Mouse (Mus musculus) forebrain, embryonic 12.5 days (tissue): ENCODE measurements at regions not wholly inside any gene's neighbourhood (a gene's known extent, or its start where the extent isn't known, plus 50 kb on each side); places are given as distances from the start of the nearest gene placed in this dataset.

Experiments
- ATAC-seq: fragments of 200-750 bp; cut with Nextera tagmentation; 2 replicates; pipeline ENCODE4 v1.8.0; 2017; ENCODE audit warnings: moderate TSS enrichment; ENCODE audit not compliant: low FRiP score
- H3K27ac ChIP-seq: fragments of 300-500 bp; sonication (generic); 2 replicates; pipeline ENCODE4 v1.5.1; 2016; ENCODE audit warnings: mild to moderate bottlenecking
- H3K27me3 ChIP-seq: fragments of 300-500 bp; sonication (generic); 2 replicates; pipeline ENCODE4 v1.6.1; 2016; ENCODE audit warnings: mild to moderate bottlenecking
- H3K36me3 ChIP-seq: fragments of 300-500 bp; sonication (generic); replicated peaks from 2 replicates; pipeline ENCODE4 v1.6.1; 2016; ENCODE audit warnings: mild to moderate bottlenecking
- H3K4me1 ChIP-seq: fragments of 300-500 bp; sonication (generic); 2 replicates; pipeline ENCODE4 v1.6.1; 2016
- H3K4me2 ChIP-seq: fragments of 300-500 bp; sonication (generic); 2 replicates; pipeline ENCODE4 v1.6.1; 2016; ENCODE audit warnings: mild to moderate bottlenecking, moderate library complexity
- H3K4me3 ChIP-seq: fragments of 300-500 bp; sonication (generic); replicated peaks from 2 replicates; pipeline ENCODE4 v1.5.1; 2016; ENCODE audit warnings: mild to moderate bottlenecking
- H3K9ac ChIP-seq: fragments of 300-500 bp; sonication (generic); 2 replicates; pipeline ENCODE4 v1.6.1; 2016; ENCODE audit warnings: mild to moderate bottlenecking
- H3K9me3 ChIP-seq: fragments of 300-500 bp; sonication (generic); 2 replicates; pipeline ENCODE4 v1.6.1; 2016
- WGBS: fragments of 180-500 bp; shearing (Covaris S2); methylation state at CpG from one replicate; pipeline ENCODE4 v1.1.7; 2016; 5-methylcytosine and 5-hydroxymethylcytosine counted together

GRCm38 (mm10) chr2:33996331-33996730 is 108.6 kb upstream of the Mvb12b start:
- no peaks in the 10 kb centered on the region for H3K36me3 ChIP-seq
- no peak overlapping the region for H3K4me3 ChIP-seq
- no peak overlapping the region for H3K27ac ChIP-seq
- H3K4me1 ChIP-seq, result no peaks in the 10 kb centered on the region
- WGBS, result 97% methylated on average over 2 of the region's 2 CpGs
- H3K4me2 ChIP-seq, result no peak overlapping the region
- no peak for ATAC-seq
- H3K9ac ChIP-seq, result no peak overlapping the region
- no peaks in the 10 kb centered on the region for H3K27me3 ChIP-seq
- H3K9me3 ChIP-seq, result 0 out of 2 replicates have a peak, but pooled peaks cover 3% of the 10 kb centered on the region

- Histone ChIP-seq H3K4me1 (peaks cover 10% of the 10 kb centered on the region), H3K27me3 (no peaks in the 10 kb centered on the region), H3K4me3 (no peak overlapping the region), H3K27ac (no peak overlapping the region), H3K36me3 (no peaks in the 10 kb centered on the region), H3K4me2 (no peak overlapping the region), H3K9me3 (0 out of 2 replicates have a peak, but pooled peaks cover 3% of the 10 kb centered on the region), H3K9ac (no peak overlapping the region)
- ATAC-seq, result no peak
- 85% methylated on average over 4 of the region's 4 CpGs for WGBS
Observed at GRCm38 (mm10) chr2:33991299-33991698, 103.6 kb upstream of the Mvb12b start.

- 0 out of 2 replicates have a peak, but pooled peaks cover 3% of the 10 kb centered on the region for H3K9me3 ChIP-seq
- H3K4me3 ChIP-seq, result no peak overlapping the region
- no peaks in the 10 kb centered on the region for H3K27me3 ChIP-seq
- no peak for ATAC-seq
- H3K27ac ChIP-seq, result no peak overlapping the region
- peaks cover 10% of the 10 kb centered on the region for H3K4me1 ChIP-seq
- H3K9ac ChIP-seq, result no peak overlapping the region
- H3K36me3 ChIP-seq, result no peaks in the 10 kb centered on the region
- H3K4me2 ChIP-seq, result no peak overlapping the region
- 95% methylated on average over 6 of the region's 6 CpGs for WGBS
Observed at GRCm38 (mm10) chr2:33990711-33991110, 103.0 kb upstream of the Mvb12b start.

- Histone ChIP-seq H3K4me1 (peaks cover 10% of the 10 kb centered on the region), H3K9me3 (0 out of 2 replicates have a peak, but pooled peaks cover 3% of the 10 kb centered on the region), H3K9ac (no peak overlapping the region), H3K27ac (no peak overlapping the region), H3K36me3 (no peaks in the 10 kb centered on the region), H3K4me2 (no peak overlapping the region), H3K4me3 (no peak overlapping the region), H3K27me3 (no peaks in the 10 kb centered on the region)
- 75% methylated on average over 12 of the region's 12 CpGs for WGBS
- no peak for ATAC-seq
Observed at GRCm38 (mm10) chr2:33989555-33990370, 102.0 kb upstream of the Mvb12b start.

- Histone ChIP-seq H3K36me3 (no peaks in the 10 kb centered on the region), H3K27me3 (no peaks in the 10 kb centered on the region; the same call in 1 of the 2 replicates), H3K4me3 (no peak overlapping the region), H3K27ac (no peak overlapping the region), H3K4me2 (no peak overlapping the region), H3K4me1 (peaks cover 33% of the 10 kb centered on the region), H3K9ac (no peak overlapping the region), H3K9me3 (no peaks in the 10 kb centered on the region)
- peak; percentile 25; the same call in 1 of the 2 replicates for ATAC-seq
- WGBS, result 26% methylated on average over 4 of the region's 4 CpGs
Observed at GRCm38 (mm10) chr2:33986420-33986819, 98.7 kb upstream of the Mvb12b start.

- H3K4me2 ChIP-seq, result no peak overlapping the region
- no peaks in the 10 kb centered on the region for H3K9me3 ChIP-seq
- no peak for ATAC-seq
- WGBS, result 78% methylated on average over 11 of the region's 11 CpGs
- no peak overlapping the region for H3K27ac ChIP-seq
- no peaks in the 10 kb centered on the region; the same call in 1 of the 2 replicates for H3K27me3 ChIP-seq
- H3K4me1 ChIP-seq, result peaks cover 26% of the 10 kb centered on the region
- no peak overlapping the region for H3K4me3 ChIP-seq
- H3K36me3 ChIP-seq, result no peaks in the 10 kb centered on the region
- H3K9ac ChIP-seq, result no peak overlapping the region
Observed at GRCm38 (mm10) chr2:33985316-33985715, 97.6 kb upstream of the Mvb12b start.

GRCm38 (mm10) chr2:33983112-33983748 is 95.5 kb upstream of the Mvb12b start:
- H3K4me1 ChIP-seq, result peaks cover 23% of the 10 kb centered on the region
- no peak overlapping the region for H3K9ac ChIP-seq
- peak overlapping the region; percentile 70 for H3K27ac ChIP-seq
- H3K36me3 ChIP-seq, result no peaks in the 10 kb centered on the region
- H3K4me2 ChIP-seq, result no peak overlapping the region
- H3K27me3 ChIP-seq, result no peaks in the 10 kb centered on the region; the same call in 1 of the 2 replicates
- peak; percentile 58 for ATAC-seq
- H3K9me3 ChIP-seq, result no peaks in the 10 kb centered on the region
- 32% methylated on average over 11 of the region's 11 CpGs for WGBS
- H3K4me3 ChIP-seq, result no peak overlapping the region

- no peak overlapping the region for H3K4me3 ChIP-seq
- no peak for ATAC-seq
- 37% methylated on average over 8 of the region's 8 CpGs for WGBS
- H3K4me1 ChIP-seq, result peaks cover 23% of the 10 kb centered on the region
- no peak overlapping the region for H3K9ac ChIP-seq
- H3K9me3 ChIP-seq, result no peaks in the 10 kb centered on the region
- no peak overlapping the region for H3K4me2 ChIP-seq
- H3K27me3 ChIP-seq, result peaks cover under 1% of the 10 kb centered on the region; the same call in 1 of the 2 replicates
- no peak overlapping the region for H3K27ac ChIP-seq
- no peaks in the 10 kb centered on the region for H3K36me3 ChIP-seq
Observed at GRCm38 (mm10) chr2:33981936-33982335, 94.2 kb upstream of the Mvb12b start.

- Histone ChIP-seq H3K4me2 (no peak overlapping the region), H3K27me3 (peaks cover 5% of the 10 kb centered on the region; the same call in 1 of the 2 replicates), H3K9ac (no peak overlapping the region), H3K27ac (no peak overlapping the region), H3K4me1 (peaks cover 23% of the 10 kb centered on the region), H3K9me3 (no peaks in the 10 kb centered on the region), H3K4me3 (no peak overlapping the region), H3K36me3 (no peaks in the 10 kb centered on the region)
- 89% methylated on average over 7 of the region's 7 CpGs for WGBS
- ATAC-seq, result no peak
Observed at GRCm38 (mm10) chr2:33981321-33981720, 93.6 kb upstream of the Mvb12b start.

- no peak for ATAC-seq
- no peak overlapping the region for H3K4me3 ChIP-seq
- H3K36me3 ChIP-seq, result no peaks in the 10 kb centered on the region
- H3K9ac ChIP-seq, result no peak overlapping the region
- H3K9me3 ChIP-seq, result no peaks in the 10 kb centered on the region
- H3K27me3 ChIP-seq, result peaks cover 9% of the 10 kb centered on the region; the same call in 1 of the 2 replicates
- H3K4me1 ChIP-seq, result peaks cover 23% of the 10 kb centered on the region
- H3K27ac ChIP-seq, result no peak overlapping the region
- 85% methylated on average over 10 of the region's 10 CpGs for WGBS
- no peak overlapping the region for H3K4me2 ChIP-seq
Observed at GRCm38 (mm10) chr2:33980884-33981283, 93.1 kb upstream of the Mvb12b start.

- ATAC-seq, result no peak
- H3K4me3 ChIP-seq, result no peak overlapping the region
- no peak overlapping the region for H3K27ac ChIP-seq
- H3K4me2 ChIP-seq, result no peak overlapping the region
- H3K4me1 ChIP-seq, result peaks cover 34% of the 10 kb centered on the region
- H3K9ac ChIP-seq, result no peak overlapping the region
- peaks cover 23% of the 10 kb centered on the region; the same call in 1 of the 2 replicates for H3K27me3 ChIP-seq
- no peaks in the 10 kb centered on the region for H3K9me3 ChIP-seq
- H3K36me3 ChIP-seq, result no peaks in the 10 kb centered on the region
Observed at GRCm38 (mm10) chr2:33979276-33979675, 91.5 kb upstream of the Mvb12b start.

- no peak for ATAC-seq
- Histone ChIP-seq H3K4me1 (peaks cover 38% of the 10 kb centered on the region), H3K4me3 (no peak overlapping the region), H3K36me3 (no peaks in the 10 kb centered on the region), H3K4me2 (no peak overlapping the region), H3K27me3 (peaks cover 23% of the 10 kb centered on the region; the same call in 1 of the 2 replicates), H3K9me3 (no peaks in the 10 kb centered on the region), H3K27ac (no peak overlapping the region), H3K9ac (no peak overlapping the region)
- WGBS, result 89% methylated on average over 4 of the region's 4 CpGs
Observed at GRCm38 (mm10) chr2:33978550-33978949, 90.8 kb upstream of the Mvb12b start.
